Mouse (Mus musculus): ENCODE results near the gene Vim. TPM values are rescaled to one million over a fixed set of nuclear protein-coding genes. Genes with fewer than 3 reads are reported as not detected.
"Not testable (repeated sequence)": the region's sequence is repeated elsewhere in the genome, so short reads cannot be mapped to it uniquely, and the experiment has no call there.

Gene Vim
- polyA plus RNA-seq, 1 experiment from 2014 or later, result 1,430 TPM

- Histone ChIP-seq H3K4me3 (ENCODE audit: low read depth, low read length) (peak overlapping the region; percentile 92), H3K27me3 (ENCODE audit: control insufficient read depth, insufficient read depth, low read length) (no peaks in the 10 kb centered on the region), H3K9me3 (ENCODE audit: control insufficient read depth, low read length) (no peaks in the 10 kb centered on the region), H3K4me2 (replicated peaks; ENCODE audit: low read depth, low read length) (peak overlapping the region; percentile 62), H3K4me1 (replicated peaks; ENCODE audit: control insufficient read depth, insufficient read depth, low read length) (peaks cover 4% of the 10 kb centered on the region), H3K27ac (ENCODE audit: low read depth, low read length) (peak overlapping the region; percentile 96), H3K9ac (ENCODE audit: low read depth, low read length) (peak overlapping the region; percentile 78), H3K36me3 (ENCODE audit: control insufficient read depth, insufficient read depth, low read length) (peaks cover 12% of the 10 kb centered on the region)
- ATAC-seq (ENCODE audit: low FRiP score) (0 out of 2 replicates have a peak, but pooled peaks have one; percentile 17), DNase-seq (ENCODE audit: low spot score) (no peak)
- under 1% methylated on average over 20 of the region's 21 CpGs for WGBS
These were observed 1.0 kb downstream of the Vim start for GRCm38 (mm10) chr2:13574801-13575150.

GRCm38 (mm10) chr2:13575287-13575801, 1.6 kb downstream of the Vim start:
- Histone ChIP-seq H3K27ac (ENCODE audit: low read depth, low read length) (peak overlapping the region; percentile 96), H3K36me3 (ENCODE audit: control insufficient read depth, insufficient read depth, low read length) (peaks cover 16% of the 10 kb centered on the region), H3K4me2 (replicated peaks; ENCODE audit: low read depth, low read length) (peak overlapping the region; percentile 62), H3K9me3 (ENCODE audit: control insufficient read depth, low read length) (no peaks in the 10 kb centered on the region), H3K9ac (ENCODE audit: low read depth, low read length) (peak overlapping the region; percentile 78), H3K4me1 (replicated peaks; ENCODE audit: control insufficient read depth, insufficient read depth, low read length) (peaks cover 4% of the 10 kb centered on the region), H3K27me3 (ENCODE audit: control insufficient read depth, insufficient read depth, low read length) (no peaks in the 10 kb centered on the region), H3K4me3 (ENCODE audit: low read depth, low read length) (peak overlapping the region; percentile 92)
- DNase-seq (ENCODE audit: low spot score) (peak; percentile 88), ATAC-seq (ENCODE audit: low FRiP score) (no peak)
- under 1% methylated on average over 13 of the region's 13 CpGs for WGBS

GRCm38 (mm10) chr2:13575926-13576325, 2.2 kb downstream of the Vim start:
- Histone ChIP-seq H3K4me1 (replicated peaks; ENCODE audit: control insufficient read depth, insufficient read depth, low read length) (peaks cover 4% of the 10 kb centered on the region), H3K9me3 (ENCODE audit: control insufficient read depth, low read length) (no peaks in the 10 kb centered on the region), H3K4me3 (ENCODE audit: low read depth, low read length) (peak overlapping the region; percentile 92), H3K36me3 (ENCODE audit: control insufficient read depth, insufficient read depth, low read length) (peaks cover 16% of the 10 kb centered on the region), H3K27ac (ENCODE audit: low read depth, low read length) (peak overlapping the region; percentile 96), H3K4me2 (replicated peaks; ENCODE audit: low read depth, low read length) (peak overlapping the region; percentile 62), H3K27me3 (ENCODE audit: control insufficient read depth, insufficient read depth, low read length) (no peaks in the 10 kb centered on the region), H3K9ac (ENCODE audit: low read depth, low read length) (peak overlapping the region; percentile 78)
- ATAC-seq (ENCODE audit: low FRiP score), result peak; percentile 39
- 12% methylated on average over 6 of the region's 6 CpGs for WGBS
- DNase-seq (ENCODE audit: low spot score), result peak; percentile 70

- 95% methylated on average over 1 of the region's 1 CpGs for WGBS
- no peaks in the 10 kb centered on the region for H3K27me3 ChIP-seq (ENCODE audit: control insufficient read depth, insufficient read depth, low read length)
- no peak for DNase-seq (ENCODE audit: low spot score)
- no peak overlapping the region for H3K9ac ChIP-seq (ENCODE audit: low read depth, low read length)
- H3K9me3 ChIP-seq (ENCODE audit: control insufficient read depth, low read length), result no peaks in the 10 kb centered on the region
- H3K4me3 ChIP-seq (ENCODE audit: low read depth, low read length), result peak overlapping the region; percentile 23
- ATAC-seq (ENCODE audit: low FRiP score), result no peak
- peaks cover 1% of the 10 kb centered on the region; the same call in 1 of the 2 replicates for H3K4me1 ChIP-seq (replicated peaks; ENCODE audit: control insufficient read depth, insufficient read depth, low read length)
- H3K36me3 ChIP-seq (ENCODE audit: control insufficient read depth, insufficient read depth, low read length), result peaks cover 19% of the 10 kb centered on the region
- H3K4me2 ChIP-seq (replicated peaks; ENCODE audit: low read depth, low read length), result peak overlapping the region; percentile 22
- no peak overlapping the region for H3K27ac ChIP-seq (ENCODE audit: low read depth, low read length)
These were observed 3.7 kb downstream of the Vim start for GRCm38 (mm10) chr2:13577399-13577798.

GRCm38 (mm10) chr2:13578473-13579152, 4.9 kb downstream of the Vim start:
- Histone ChIP-seq H3K9ac (ENCODE audit: low read depth, low read length) (no peak overlapping the region), H3K27ac (ENCODE audit: low read depth, low read length) (no peak overlapping the region), H3K4me1 (replicated peaks; ENCODE audit: control insufficient read depth, insufficient read depth, low read length) (no peaks in the 10 kb centered on the region), H3K9me3 (ENCODE audit: control insufficient read depth, low read length) (no peaks in the 10 kb centered on the region), H3K4me3 (ENCODE audit: low read depth, low read length) (no peak overlapping the region), H3K36me3 (ENCODE audit: control insufficient read depth, insufficient read depth, low read length) (peaks cover 20% of the 10 kb centered on the region), H3K4me2 (replicated peaks; ENCODE audit: low read depth, low read length) (peak overlapping the region; percentile 11), H3K27me3 (ENCODE audit: control insufficient read depth, insufficient read depth, low read length) (no peaks in the 10 kb centered on the region)
- DNase-seq (ENCODE audit: low spot score) (no peak), ATAC-seq (ENCODE audit: low FRiP score) (no peak)
- WGBS, result 75% methylated on average over 14 of the region's 14 CpGs

GRCm38 (mm10) chr2:13579315-13579714, 5.6 kb downstream of the Vim start:
- H3K9me3 ChIP-seq (ENCODE audit: control insufficient read depth, low read length), result no peaks in the 10 kb centered on the region
- ATAC-seq (ENCODE audit: low FRiP score) (no peak), DNase-seq (ENCODE audit: low spot score) (no peak)
- no peaks in the 10 kb centered on the region for H3K27me3 ChIP-seq (ENCODE audit: control insufficient read depth, insufficient read depth, low read length)
- no peak overlapping the region for H3K4me2 ChIP-seq (replicated peaks; ENCODE audit: low read depth, low read length)
- H3K9ac ChIP-seq (ENCODE audit: low read depth, low read length), result no peak overlapping the region
- H3K4me3 ChIP-seq (ENCODE audit: low read depth, low read length), result no peak overlapping the region
- H3K4me1 ChIP-seq (replicated peaks; ENCODE audit: control insufficient read depth, insufficient read depth, low read length), result no peaks in the 10 kb centered on the region
- H3K36me3 ChIP-seq (ENCODE audit: control insufficient read depth, insufficient read depth, low read length), result peaks cover 20% of the 10 kb centered on the region
- 96% methylated on average over 8 of the region's 8 CpGs for WGBS
- no peak overlapping the region for H3K27ac ChIP-seq (ENCODE audit: low read depth, low read length)

- Histone ChIP-seq H3K27me3 (ENCODE audit: control insufficient read depth, insufficient read depth, low read length) (no peaks in the 10 kb centered on the region), H3K36me3 (ENCODE audit: control insufficient read depth, insufficient read depth, low read length) (peaks cover 20% of the 10 kb centered on the region), H3K4me3 (ENCODE audit: low read depth, low read length) (no peak overlapping the region), H3K9ac (ENCODE audit: low read depth, low read length) (no peak overlapping the region), H3K27ac (ENCODE audit: low read depth, low read length) (no peak overlapping the region), H3K4me2 (replicated peaks; ENCODE audit: low read depth, low read length) (no peak overlapping the region), H3K4me1 (replicated peaks; ENCODE audit: control insufficient read depth, insufficient read depth, low read length) (no peaks in the 10 kb centered on the region), H3K9me3 (ENCODE audit: control insufficient read depth, low read length) (no peaks in the 10 kb centered on the region)
- DNase-seq (ENCODE audit: low spot score) (peak; percentile 47), ATAC-seq (ENCODE audit: low FRiP score) (no peak)
- 70% methylated on average over 11 of the region's 11 CpGs for WGBS
These were observed 6.3 kb downstream of the Vim start for GRCm38 (mm10) chr2:13579991-13580390.

- H3K27me3 ChIP-seq (ENCODE audit: control insufficient read depth, insufficient read depth, low read length), result no peaks in the 10 kb centered on the region
- H3K9ac ChIP-seq (ENCODE audit: low read depth, low read length), result no peak overlapping the region
- H3K4me3 ChIP-seq (ENCODE audit: low read depth, low read length), result no peak overlapping the region
- H3K9me3 ChIP-seq (ENCODE audit: control insufficient read depth, low read length), result no peaks in the 10 kb centered on the region
- DNase-seq (ENCODE audit: low spot score) (no peak), ATAC-seq (ENCODE audit: low FRiP score) (no peak)
- no peak overlapping the region for H3K27ac ChIP-seq (ENCODE audit: low read depth, low read length)
- no peaks in the 10 kb centered on the region for H3K4me1 ChIP-seq (replicated peaks; ENCODE audit: control insufficient read depth, insufficient read depth, low read length)
- peaks cover 20% of the 10 kb centered on the region for H3K36me3 ChIP-seq (ENCODE audit: control insufficient read depth, insufficient read depth, low read length)
- H3K4me2 ChIP-seq (replicated peaks; ENCODE audit: low read depth, low read length), result no peak overlapping the region
- whole genome bisulfite sequencing, result 79% methylated on average over 3 of the region's 3 CpGs
These were observed 8.5 kb downstream of the Vim start for GRCm38 (mm10) chr2:13582184-13582583.

GRCm38 (mm10) chr2:13583746-13584145, 10.0 kb downstream of the Vim start:
- not testable (repeated sequence) for ATAC-seq (ENCODE audit: low FRiP score); H3K27me3 ChIP-seq (ENCODE audit: control insufficient read depth, insufficient read depth, low read length); DNase-seq (ENCODE audit: low spot score)

More at GRCm38 (mm10) chr2:13583746-13584145, 10.0 kb downstream of the Vim start:
- H3K9ac ChIP-seq (ENCODE audit: low read depth, low read length); H3K36me3 ChIP-seq (ENCODE audit: control insufficient read depth, insufficient read depth, low read length); H3K4me2 ChIP-seq (replicated peaks; ENCODE audit: low read depth, low read length); H3K4me3 ChIP-seq (ENCODE audit: low read depth, low read length); H3K9me3 ChIP-seq (ENCODE audit: control insufficient read depth, low read length); H3K27ac ChIP-seq (ENCODE audit: low read depth, low read length); H3K4me1 ChIP-seq (replicated peaks; ENCODE audit: control insufficient read depth, insufficient read depth, low read length): not testable (repeated sequence)
